Mouse (Mus musculus) cerebellum, adult 9-11 months (tissue): Measurements from ENCODE around the gene Lrriq1.
A peak's percentile ranks its signal among the peaks of the same experiment; 100 is the strongest.

ENCODE experiments used
- DNase-seq: peaks from one replicate; pipeline ENCODE4 v3.0.0; 2022

Lrriq1 gene

DNA sequence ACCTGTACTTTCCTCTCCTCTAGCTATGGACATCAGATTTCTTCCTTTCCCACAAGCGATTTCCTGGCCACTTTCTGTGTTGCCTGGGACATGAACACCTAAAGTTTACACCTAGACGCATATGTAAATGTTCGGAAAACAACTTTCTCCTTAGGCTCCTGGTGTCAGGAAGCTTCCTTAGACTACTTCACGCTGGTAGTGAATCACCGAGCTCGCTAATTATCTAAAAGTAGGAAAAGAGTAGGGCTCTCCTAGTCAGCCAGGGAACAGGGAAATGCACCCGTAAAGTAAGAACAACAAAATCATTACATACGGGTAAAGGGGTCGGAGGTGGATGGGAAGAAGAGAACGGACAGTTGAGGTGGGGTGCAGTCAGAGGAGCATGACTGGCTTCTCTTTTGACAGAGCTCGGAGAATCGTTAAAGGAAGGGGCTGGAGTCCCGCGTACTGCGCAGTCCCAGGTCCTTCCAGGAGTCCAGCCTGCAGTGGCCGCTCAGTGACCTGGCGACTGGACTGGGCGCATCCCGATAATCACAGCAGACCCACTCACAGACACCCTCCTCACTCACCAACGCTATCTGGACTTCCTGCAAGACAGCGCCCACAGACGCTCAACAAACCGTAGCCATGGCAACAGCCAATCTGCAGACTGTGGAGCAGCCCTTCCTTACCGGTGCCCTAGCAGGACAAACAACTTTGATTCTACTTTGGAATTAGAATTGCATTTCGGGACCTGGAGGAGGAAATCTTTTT, at the start of gene Lrriq1:
Gene Lrriq1 (minus strand): TSS at position 616 of the 753 bp plus-strand sequence.
- peak; percentile 58 for DNase-seq

DNA sequence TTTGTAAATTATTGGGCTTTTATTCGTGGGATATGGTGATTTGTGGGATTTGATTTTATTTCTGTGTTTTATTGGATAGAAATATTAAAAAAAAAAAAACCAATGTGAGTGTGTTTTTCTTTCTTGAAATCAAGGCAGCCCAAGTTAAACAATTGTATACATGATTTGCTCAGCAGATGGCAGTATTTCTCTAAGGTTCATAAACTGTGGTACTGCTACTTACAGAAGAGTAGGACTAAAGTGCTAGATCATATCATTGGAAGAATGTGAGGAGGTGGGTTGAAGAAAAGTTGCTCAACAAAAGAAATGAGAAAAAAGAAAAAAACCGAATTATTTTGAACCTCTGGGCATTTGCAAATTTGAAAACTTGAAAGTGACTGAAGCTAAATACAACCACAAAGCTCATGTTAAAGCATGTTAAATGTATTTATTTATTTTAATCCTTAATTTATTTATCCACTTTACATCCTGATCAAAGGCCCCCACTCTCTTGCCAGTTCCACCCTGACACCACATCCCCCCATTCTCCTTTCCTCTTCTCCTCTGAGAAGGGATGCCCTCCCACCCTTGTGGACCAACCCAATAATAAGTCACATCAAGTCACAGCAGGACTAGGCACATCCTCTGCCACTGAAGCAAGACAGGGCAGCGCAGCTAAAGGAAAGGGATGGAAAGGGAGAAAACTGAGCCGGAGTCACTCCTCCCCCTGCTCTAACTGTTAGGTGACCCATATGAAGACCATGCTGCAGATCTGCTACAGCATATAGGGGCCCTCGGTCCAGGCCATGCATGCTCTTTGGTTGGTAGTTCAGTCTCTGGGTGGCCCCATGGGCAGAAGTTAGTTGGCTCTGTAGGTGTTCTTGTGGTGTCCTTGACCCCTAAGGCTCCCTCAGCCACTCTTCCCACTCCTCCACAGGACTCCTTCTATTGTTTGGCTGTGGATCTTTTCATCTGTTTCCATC, 18.0 kb upstream of the Lrriq1 start:
- DNase-seq, result no peak

DNA sequence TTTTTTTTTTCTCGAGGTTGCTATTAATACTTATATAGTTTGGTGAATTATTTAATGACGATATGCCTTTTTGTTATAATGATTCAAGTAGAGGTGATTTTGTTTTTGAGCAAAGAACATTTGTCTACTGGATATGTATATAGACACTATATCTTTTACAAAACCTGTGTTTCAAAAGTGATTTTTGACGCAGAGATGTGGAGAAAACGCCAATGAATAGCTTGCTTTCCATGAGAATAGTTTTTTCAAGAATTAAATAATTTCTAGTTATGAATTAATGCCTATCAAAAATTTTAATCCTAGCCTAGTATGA, 294 bp upstream of the Lrriq1 start:
- no peak for DNase-seq

DNA sequence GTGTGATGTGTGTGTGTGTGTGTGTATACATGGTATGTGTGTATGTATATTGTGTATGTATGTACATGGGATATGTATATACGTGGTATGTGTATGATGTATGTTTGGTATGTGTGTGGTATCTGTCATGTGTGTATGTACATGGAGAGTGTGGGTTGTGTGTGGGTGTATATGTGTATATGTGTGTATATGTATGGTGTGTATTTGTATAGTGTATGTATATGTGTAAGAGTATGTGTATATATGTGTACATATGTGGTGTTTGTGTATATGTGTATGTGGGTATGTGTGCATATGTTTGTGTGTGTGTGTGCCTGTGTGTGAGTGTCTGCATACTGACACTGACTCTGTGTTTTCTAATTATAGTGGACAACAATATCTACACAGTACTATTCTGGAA, 9.5 kb downstream of the Lrriq1 start:
- DNase-seq, result no peak

DNA sequence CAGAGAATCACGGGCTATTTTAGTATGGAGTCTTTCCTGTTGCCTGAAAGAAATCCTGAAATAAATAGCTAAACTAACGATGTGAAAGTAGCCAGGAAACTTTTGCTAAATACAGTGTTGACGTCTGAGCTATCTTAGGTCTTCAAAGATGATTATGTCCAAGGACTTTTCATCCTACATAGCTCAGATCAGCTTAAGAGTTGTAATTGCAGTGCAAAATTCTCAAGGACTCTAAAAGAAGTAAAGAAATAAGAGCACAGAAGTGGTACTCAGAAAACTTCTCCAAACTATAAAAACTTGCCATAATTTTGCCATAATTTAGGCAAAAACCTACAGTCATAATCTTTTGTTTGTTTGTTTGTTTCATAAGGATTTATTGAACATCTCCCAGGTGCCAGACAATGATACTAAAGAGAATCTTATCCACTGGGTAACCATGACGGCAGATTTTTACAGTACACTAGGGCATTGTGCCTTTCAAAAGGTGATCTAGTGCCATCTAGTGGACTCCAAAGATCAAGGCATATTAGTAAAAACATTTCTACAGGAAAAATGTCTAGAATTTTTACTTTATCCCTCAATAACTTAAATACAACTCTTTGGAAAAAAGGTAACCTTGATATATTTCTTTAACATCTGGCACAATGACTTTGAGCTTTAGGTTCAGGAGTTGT, 41.3 kb downstream of the Lrriq1 start:
- no peak for DNase-seq

DNA sequence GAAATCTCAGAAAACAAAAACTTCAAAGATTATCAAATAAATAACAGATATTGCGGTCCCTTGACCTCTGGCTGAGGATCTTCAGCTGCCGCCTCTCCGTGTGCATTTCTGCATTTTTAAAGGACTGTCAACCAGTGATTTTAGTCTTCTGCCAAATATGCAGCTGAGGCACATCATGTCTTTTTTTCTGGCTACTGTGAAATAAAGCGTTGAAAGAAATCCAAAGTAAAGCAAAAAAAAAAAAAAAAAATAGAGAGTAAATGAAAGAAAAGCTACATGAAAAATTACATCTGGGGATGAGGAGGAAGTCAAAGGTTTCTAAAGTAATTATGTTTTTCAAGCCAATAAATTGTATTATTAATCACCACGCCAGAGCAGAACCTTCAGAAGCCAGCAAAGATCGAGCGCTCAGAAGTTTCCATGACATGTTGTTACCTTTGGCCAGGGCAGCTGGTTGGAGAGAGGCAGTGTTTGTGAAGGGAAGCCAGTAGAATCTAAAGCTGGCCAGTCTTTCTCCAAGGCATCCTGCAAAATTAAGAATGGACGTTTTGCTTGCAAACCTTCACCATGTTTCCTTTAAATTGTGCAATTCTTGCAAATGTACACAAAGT, 90.2 kb downstream of the Lrriq1 start:
- DNase-seq, result no peak

DNA sequence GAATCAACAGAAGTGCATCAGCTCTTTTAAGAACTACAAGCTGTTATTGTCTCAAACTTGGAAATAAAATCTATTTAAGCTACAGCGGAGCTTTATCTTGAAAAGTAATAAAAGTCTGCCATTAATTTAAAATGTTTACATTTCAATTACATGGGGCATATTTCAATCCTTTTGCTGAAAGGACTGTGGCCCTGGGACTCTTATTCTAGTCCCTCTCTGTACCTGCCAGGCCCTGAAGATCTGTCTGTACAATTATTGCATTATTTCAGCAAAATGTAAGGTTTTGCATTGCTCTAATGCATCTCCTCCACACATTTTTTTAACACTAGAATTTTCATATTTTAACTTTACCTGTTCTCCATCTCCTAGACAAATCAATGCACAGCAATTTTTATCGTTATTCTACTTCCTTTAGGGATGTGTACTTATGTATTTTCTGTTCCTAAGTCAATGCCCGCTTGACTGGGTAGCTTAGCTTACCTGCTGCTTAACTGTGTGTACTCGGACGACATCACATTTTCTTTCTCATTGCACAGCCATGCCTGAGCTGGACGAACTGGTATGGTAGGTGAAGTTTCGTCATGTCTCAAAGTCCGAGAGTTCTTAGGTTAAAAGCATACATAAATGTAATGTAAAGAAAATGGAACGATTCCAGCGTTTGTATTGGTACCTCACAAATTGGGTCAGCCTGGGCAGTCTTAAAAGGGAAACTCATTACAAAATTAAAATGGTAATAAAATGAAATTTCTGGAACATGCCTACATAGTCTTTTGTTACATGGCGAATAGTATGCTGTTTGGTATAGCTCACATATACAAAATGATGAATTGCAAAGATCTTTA, 91.0 kb downstream of the Lrriq1 start:
- DNase-seq, result no peak

DNA sequence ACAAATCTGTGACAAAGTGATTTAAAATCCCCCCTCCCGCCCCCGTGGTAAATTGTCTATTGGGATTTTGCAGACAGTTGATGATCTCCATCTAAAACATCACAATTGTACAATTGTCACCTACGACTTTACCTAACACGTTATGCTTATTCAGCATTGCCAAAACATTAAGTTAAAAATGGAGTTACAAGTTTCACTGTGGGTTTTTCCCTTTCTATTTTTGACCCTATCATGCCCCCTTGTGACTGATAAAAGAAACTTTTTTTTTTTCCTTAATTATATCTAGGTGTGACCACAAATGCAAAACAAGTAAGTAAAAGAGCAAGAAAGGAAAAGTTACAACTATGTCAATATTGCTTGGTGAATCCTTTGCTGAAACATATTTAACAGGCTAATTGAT, 93.6 kb downstream of the Lrriq1 start:
- DNase-seq, result no peak

DNA sequence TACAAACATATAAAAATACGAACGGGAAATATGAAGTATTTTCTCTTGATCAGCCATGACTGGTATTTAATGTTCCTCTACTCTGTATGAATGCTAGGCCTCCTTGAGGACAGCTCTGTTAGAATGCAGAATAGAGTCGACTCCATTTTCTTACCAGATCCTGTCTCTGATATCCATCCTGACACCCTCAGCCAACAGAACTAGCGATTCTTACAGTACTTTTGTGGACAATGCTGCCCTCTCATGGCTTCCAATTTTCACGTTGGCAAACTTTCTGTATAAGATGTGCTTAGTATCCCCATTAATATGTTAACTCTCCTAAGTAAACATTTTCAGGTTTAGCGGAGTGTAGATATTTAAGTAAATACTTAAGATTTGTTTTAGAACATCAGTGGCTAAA, 94.6 kb downstream of the Lrriq1 start:
- DNase-seq, result no peak

DNA sequence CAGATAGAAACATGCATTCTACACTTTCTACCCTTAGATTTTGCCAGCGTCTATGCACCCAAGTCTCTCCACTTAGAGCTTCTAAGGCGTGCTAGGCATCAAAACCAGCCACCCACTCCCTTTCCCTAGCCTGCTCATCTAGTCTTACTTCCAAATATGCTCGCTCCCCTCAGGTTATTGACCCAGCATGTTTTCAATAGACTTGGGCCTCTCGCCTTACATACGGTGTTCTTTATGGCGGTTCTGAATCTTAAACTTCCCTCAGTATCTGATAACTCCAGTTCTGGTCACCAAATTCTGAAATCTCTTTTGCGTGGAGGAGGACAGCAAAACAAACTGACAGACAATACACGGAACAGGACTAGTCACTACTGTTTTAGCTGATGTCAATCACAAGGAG, 95.5 kb downstream of the Lrriq1 start:
- no peak for DNase-seq

DNA sequence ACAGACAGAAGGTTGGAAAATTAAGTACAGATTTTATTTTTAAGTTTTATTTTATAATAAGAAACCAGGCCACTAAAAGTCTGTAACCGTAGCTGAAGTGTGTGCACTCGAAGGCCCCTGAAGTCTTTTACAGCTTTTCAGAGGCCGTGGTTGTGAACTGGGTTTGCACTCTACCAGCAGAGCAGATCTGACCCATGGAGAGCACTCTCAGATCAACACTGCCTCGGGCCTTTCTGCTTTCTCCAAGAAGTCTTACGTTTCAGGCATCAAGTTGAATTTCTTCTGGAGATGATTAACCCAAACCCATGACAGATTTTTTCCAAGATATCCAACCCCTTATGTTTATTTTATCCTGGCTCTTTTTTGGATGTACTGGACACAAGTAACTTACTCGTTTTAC, 121.5 kb downstream of the Lrriq1 start:
- DNase-seq, result no peak

DNA sequence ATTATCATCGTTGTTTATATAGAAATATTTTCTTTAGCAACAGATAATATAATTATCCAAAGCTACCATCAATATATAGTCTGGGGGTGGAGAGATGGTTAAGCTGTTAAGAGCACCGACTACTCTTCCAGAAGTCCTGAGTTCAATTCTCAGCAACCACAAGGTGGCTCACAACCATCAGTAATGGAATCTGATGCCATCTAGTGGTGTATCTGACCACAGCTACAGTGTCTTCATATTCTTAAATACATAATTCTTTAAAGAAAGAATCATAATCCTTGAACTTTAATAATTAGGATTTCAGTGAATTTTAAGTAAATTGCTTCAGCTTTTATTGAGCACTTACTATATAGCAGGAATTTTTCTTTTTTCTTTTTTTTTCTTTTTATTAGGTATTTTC, 128.0 kb downstream of the Lrriq1 start:
- DNase-seq, result no peak

DNA sequence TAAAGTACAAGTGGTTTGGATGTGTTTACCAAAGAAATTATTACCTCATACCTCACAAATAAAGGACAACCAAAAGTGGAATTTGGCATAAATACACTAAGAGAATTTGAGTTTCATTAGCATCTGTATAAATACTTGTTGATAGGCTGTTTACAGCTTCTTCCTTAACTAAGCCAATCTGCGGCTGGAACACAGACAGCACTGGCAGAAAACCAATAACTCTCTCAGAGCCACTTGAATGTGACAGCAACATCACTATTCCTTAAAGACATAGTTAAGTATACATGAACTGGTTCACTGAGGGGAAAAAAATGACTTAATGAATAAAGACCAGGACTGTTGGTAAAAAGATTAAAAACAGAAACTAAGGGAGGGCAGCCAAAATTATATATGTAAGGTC, 150.0 kb downstream of the Lrriq1 start:
- no peak for DNase-seq

DNA sequence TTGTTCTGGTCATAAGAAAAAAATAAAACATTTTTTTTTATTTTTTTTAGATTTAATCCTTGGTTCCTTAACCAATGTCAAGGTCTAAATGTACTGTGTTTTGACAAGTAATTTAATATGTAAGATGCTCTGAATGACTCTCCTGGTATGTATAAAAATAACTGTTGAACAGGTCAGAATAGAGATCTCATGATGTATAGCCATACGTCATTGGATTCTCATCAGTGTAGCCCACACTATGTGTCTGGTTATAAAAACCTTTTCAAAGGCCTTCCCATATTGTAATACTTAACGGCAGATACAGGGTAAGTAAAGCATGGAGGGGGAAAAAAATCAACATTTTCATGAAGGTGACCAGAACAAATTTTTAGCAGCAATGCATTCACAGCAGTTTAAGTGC, 186.5 kb downstream of the Lrriq1 start:
- no peak for DNase-seq

DNA sequence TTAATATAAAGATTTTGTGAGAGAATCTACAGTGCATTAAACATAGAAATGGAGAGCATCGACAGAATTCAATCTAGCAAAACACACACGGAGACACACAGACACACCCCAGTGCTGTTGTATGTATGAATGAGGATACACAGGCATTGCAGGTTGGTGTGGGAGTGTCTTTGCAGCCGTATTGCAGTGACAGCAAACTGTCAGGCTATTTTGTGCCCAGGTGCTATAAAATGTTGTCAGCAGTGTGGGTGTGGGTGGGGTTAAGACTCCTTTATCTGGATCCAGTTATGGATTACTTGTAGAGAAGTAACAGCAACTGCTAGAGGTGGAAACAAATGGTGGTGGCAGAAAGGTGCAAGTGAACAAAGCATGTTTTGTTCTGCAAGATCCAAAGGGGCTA, 189.5 kb downstream of the Lrriq1 start:
- no peak for DNase-seq

DNA sequence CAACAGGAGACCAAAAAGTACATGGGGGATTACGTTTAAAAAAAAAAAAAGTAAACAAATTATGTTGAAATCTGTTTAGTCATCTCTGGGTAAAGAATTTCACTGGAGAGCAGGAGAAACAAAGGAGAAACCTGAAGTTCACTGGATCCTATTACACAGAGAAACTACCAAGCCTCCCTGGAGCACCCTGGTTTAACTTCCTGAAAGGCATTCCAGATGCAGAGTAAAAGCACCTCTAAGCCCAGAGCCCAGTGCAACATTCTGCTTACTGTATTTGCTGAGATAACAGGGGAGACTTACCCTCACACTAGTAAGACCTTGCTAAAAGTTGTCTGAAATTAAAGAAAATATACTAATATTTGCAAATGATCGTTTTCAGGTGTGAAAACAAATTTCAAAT, 191.1 kb downstream of the Lrriq1 start:
- DNase-seq, result no peak

DNA sequence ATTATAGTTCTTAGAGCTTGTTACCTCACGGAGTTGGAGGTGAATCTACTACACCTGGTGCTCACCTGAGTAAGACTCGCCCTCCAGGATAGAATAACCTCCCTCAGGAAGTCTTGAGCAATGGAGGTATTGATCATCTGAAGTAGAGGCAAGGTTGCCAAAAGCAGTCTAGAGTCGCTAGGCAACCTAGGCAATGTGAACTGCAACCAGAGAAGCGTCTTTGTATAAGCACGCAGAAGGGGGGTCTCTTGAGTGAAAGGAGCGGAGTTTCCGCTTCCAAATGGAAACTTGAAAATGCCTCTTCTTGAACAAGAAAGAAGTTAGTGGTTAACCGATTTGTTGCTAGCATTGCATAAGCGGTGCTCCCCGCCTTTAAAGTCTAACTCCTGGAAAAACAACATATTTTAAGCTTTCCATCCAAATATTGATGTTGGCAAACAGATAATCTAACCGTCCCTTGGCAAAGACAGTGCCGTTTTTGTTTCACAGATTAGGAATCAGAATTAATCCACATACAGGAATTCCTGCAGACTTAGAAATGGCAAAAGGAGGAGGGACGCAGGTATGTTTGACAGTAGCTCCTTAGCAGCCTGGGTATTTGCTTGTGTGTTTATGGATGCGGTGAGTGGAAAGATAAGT, 201.0 kb downstream of the Lrriq1 start:
- DNase-seq, result no peak

DNA sequence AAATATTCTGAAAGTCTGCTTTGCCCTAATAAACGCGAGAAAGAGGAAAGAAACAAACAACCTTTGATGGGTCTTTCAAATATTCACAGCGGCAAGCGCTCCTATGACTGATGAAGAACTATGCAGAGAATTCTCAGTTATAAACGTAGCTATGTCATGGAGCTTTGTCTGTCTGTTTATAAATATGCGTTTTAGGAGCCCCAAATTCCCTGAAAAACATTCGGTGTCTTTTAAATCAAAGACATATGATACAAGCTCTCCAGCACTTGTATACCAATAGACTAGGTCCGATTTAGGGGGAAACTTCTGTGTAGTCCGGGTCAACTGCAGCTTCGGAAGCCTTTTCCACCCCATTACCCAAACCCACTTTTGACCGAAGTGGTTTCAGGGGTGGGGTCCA, 205.2 kb downstream of the Lrriq1 start:
- no peak for DNase-seq

DNA sequence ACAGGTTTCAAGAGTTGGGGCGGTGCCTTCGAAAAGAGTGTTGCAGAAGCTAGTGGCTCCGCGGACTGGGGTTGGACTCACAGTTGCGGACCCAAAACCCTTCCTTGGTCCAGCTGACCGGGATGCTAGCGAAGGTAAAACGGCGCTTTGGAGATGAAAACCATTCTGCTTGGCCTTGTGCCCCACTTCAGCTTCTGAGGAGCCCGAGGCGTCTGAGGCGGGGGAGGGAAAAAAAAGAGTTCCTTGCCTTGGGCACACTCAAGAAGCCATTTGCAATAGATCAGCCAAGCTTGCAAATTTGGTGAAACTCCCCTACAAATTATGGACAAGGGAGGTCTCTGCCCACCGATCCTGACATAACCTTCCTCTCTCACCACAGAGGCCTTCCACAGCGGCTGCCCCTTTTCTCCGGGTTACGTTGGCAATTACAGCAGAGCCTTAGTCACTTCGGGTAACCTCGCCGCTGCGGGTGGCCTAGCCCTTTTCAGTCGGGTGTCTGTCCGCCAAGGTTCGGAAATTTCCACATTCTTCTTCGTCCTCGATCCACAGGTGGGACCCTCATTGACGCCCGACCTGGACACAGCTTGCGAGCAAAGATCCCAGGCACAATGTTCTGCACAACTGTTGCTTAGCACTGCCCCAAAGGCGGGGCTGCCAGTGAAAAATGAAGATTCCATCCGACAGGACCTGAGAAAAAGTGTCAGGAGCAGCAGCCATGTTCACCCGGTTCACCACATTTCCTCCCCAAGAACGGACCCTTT, 206.2 kb downstream of the Lrriq1 start, which contains the start of gene Alx1:
Gene Alx1 (minus strand): TSS at position 486 of the 761 bp plus-strand sequence.
- DNase-seq, result no peak

DNA sequence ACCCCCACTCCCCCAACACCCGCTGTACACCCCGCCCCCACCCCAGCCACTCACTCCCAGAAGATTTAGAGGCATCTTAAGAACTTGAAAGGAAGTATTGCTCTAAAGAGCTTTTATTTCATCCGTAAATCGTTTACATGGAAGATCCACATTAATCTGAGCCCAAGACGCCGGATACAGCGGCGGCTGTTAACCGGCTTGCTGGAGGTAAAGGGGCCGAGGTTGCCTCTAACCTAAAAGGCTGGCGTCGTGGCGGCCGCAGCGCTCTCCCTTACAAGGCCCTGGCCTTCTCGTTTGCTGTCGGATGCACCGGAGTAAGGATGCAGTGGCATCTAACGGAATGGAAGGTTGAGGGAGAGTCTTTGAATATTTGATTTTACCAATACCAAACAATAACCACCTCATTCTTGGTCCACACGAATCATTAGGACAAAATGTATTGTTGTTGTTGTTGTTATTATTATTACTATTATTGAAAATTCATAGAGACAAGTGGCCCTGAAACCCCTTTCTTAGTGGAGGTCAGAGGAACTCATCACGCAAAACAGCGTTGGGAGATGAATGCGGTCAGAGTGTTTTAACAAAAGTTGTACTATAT, 206.9 kb downstream of the Lrriq1 start:
- DNase-seq, result no peak
